Mouse (Mus musculus): ENCODE data around the gene Utf1. TPM values are rescaled to one million over a fixed set of nuclear protein-coding genes. Genes with fewer than 3 reads are reported as not detected.

Utf1 gene
- not detected in 2 replicates for polyA plus RNA-seq (2012; rRNA removed)

DNA sequence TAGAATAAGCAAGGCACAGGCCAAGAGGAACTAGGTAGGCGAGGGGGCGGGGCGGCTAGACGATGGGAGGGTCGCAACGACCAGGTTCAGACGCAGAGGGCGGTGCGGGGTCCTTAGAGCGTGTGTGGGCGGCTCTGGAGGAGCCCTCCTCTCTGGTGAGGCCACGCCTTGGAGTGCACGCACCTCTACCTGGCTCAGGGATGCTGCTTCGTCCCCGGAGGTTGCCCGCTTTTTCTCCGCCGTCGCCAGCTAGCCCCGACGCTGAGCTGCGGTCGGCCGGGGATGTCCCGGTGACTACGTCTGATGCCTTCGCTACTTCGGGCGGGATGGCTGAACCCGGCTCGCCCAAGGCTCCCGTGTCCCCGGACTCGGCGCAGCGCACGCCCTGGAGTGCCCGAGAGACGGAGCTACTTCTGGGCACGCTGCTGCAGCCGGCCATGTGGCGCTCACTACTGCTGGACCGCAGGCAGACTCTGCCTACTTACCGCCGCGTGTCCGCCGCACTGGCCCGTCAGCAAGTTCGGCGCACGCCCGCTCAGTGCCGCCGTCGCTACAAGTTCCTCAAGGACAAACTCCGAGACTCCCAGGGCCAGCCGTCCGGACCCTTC is at the start of gene Utf1:
Utf1 (plus strand) TSS at position 116 of the 608 bp plus-strand sequence.
- peak; percentile 48 for DNase-seq (ENCODE audit: low read depth)
- TF ChIP-seq POLR2A (IDR thresholded peaks at IDR 0.05; ENCODE audit: borderline replicate concordance, extremely low read depth, insufficient read depth, insufficient read length, poor library complexity, severe bottlenecking) = no peak
- TF ChIP-seq CTCF (IDR thresholded peaks at IDR 0.05; ENCODE audit: borderline replicate concordance, extremely low read depth, insufficient read depth, insufficient read length) = no peak

DNA sequence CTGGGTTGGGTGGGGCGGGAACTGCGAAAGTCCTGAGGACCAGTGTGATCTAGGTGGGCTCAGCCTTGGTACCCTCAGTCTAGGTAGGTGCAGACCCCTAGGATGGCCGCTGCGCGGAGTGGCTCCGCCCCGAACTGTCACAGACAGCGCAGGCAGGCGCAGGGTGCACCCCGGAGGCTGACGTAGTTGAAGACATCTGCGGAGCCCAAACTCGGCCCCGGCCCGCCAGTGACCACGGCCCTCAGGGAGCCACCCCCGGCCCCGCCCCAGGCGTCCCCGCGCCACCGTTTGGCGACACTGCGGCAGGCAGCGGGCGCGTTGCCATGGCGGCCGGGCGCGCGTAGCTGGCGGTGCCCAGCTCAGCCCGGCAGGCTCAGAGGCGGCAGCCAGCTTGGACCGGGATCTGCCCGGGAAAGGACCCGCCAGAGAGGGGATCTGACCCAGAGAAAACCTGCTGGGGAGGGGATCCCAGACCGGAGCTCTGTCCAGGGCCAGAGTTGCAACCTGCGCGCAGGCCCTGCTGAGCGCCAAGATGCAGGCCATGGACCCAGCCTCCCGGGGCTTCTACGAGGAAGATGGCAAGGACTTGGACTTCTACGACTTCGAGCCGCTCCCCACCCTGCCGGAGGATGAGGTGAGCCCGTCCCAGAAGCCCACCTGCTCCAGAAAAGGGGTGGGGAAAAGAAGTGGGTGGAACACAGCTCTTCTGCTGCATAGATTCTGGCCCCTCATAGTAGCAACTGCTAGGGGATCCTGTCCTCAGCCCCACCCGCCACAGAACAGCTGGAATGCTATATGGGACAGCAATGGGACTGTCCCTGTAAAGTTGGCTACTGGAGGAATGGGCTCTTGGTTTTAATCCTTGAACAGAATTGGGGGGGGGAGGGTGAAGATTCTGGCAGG is 48.7 kb upstream of the Utf1 start, which contains the start of gene Kndc1:
Kndc1 (plus strand) TSS at position 42 of the 903 bp plus-strand sequence.
- peak; percentile 65 for DNase-seq (ENCODE audit: low read depth)
- TF ChIP-seq CTCF (IDR thresholded peaks at IDR 0.05; ENCODE audit: borderline replicate concordance, extremely low read depth, insufficient read depth, insufficient read length) (no peak), POLR2A (IDR thresholded peaks at IDR 0.05; ENCODE audit: borderline replicate concordance, extremely low read depth, insufficient read depth, insufficient read length, poor library complexity, severe bottlenecking) (no peak)

DNA sequence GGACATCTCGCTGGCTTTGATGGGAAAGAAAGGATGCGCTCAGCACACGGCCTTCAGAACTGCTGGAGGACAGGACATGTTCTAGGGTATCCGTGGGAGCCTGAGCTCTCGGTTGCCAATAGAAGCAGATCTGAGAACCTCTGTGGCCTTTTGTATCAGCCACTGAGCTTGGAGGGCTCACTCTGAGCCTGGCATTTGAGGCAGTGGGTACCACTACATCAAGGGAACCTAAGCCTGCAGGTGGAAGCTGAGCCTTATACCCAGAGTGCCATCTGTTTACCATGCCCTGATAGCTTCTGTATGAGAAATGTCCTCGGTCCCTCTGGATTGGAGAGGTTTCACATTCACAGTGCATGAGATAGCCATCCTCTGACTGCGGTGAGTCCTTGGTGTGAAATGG is 47.3 kb upstream of the Utf1 start:
- no peak for DNase-seq (ENCODE audit: low read depth)

DNA sequence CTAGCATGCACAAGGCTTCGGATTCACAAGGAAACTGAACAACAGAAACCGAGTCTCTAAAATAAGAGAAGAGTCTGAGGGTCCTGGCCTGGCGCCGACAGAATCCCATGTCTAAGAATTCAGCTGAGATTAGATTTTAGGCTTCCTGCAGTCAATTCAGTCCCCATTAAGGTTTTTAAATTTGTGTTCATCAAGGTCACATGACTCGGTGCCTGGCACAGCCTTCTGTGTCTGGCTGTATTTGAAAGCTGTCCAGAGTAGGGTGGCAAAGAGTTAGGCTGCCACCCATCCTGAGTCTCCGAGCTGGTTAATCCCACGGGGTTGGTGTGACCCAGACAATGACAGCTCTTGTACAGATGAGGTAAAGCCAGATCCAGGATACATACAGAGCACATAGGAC is 46.8 kb upstream of the Utf1 start:
- TF ChIP-seq CTCF (IDR thresholded peaks at IDR 0.05; ENCODE audit: borderline replicate concordance, extremely low read depth, insufficient read depth, insufficient read length) (no peak), POLR2A (IDR thresholded peaks at IDR 0.05; ENCODE audit: borderline replicate concordance, extremely low read depth, insufficient read depth, insufficient read length, poor library complexity, severe bottlenecking) (no peak)
- DNase-seq (ENCODE audit: low read depth) = no peak

More for the DNA sequence above, 47.3 kb upstream of the Utf1 start:
- TF ChIP-seq CTCF (IDR thresholded peaks at IDR 0.05; ENCODE audit: borderline replicate concordance, extremely low read depth, insufficient read depth, insufficient read length) (no peak), POLR2A (IDR thresholded peaks at IDR 0.05; ENCODE audit: borderline replicate concordance, extremely low read depth, insufficient read depth, insufficient read length, poor library complexity, severe bottlenecking) (no peak)

DNA sequence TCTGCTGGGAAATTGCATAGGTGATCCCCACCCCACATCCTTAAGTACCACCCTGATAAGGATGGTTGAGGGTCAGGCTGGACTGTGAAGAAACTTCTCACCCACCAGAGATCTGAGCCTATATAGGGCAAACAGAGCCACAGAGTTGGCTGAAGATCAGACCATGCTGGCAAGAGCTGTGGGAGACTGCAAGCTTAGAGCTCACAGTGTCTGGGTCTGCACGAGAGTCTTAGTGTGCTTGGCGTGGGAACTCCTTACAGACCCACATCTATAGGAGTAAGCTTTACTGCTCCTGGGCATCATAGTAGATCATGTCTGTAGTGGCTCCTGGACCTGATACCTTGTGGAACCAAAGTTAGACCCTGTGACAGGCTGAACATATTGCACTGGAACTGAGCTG is 45.0 kb upstream of the Utf1 start:
- DNase-seq (ENCODE audit: low read depth) = no peak
- TF ChIP-seq CTCF (IDR thresholded peaks at IDR 0.05; ENCODE audit: borderline replicate concordance, extremely low read depth, insufficient read depth, insufficient read length) = no peak
- no peak for TF ChIP-seq POLR2A (IDR thresholded peaks at IDR 0.05; ENCODE audit: borderline replicate concordance, extremely low read depth, insufficient read depth, insufficient read length, poor library complexity, severe bottlenecking)

DNA sequence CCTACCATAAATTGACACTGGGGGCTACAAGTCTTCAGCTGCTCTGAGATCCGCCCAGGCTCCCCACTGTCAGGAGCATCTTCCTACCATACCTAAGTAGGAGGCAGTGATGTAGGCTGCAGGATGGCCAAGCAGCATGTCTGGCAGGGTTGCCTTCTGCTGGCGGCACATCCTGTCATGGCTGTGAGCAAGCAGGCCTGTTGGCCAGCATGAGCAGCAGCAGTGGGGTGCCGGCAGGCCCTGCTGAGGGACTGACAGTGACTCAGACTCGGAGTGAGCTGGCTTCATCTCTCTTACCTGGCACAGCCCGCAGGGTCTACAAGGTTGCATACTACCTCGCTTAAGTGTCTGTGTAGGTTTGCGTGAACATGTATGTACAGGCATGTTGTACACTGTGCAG is 44.1 kb upstream of the Utf1 start:
- no peak for TF ChIP-seq CTCF (IDR thresholded peaks at IDR 0.05; ENCODE audit: borderline replicate concordance, extremely low read depth, insufficient read depth, insufficient read length)
- no peak for TF ChIP-seq POLR2A (IDR thresholded peaks at IDR 0.05; ENCODE audit: borderline replicate concordance, extremely low read depth, insufficient read depth, insufficient read length, poor library complexity, severe bottlenecking)
- no peak for DNase-seq (ENCODE audit: low read depth)

DNA sequence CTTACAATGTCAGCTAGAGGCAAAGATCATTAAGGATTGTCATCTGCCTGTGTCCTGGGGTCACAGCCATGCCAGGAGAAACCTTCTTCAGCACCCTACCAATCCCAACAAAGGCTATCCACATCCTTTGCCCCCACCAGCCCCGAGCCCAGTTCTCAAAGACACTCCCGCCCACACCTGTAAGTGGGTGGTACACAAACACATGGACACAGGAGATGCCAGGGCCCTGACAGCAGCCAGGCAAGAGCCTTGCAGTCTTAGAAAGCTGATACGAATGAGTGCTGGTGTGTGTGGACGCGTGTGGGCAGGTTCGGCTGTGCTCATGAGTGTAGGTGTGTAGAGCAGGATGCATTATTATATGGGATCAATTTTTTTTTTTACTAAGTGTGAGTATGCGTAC is 43.1 kb upstream of the Utf1 start:
- no peak for DNase-seq (ENCODE audit: low read depth)
- TF ChIP-seq CTCF (IDR thresholded peaks at IDR 0.05; ENCODE audit: borderline replicate concordance, extremely low read depth, insufficient read depth, insufficient read length) = no peak
- TF ChIP-seq POLR2A (IDR thresholded peaks at IDR 0.05; ENCODE audit: borderline replicate concordance, extremely low read depth, insufficient read depth, insufficient read length, poor library complexity, severe bottlenecking) = no peak

DNA sequence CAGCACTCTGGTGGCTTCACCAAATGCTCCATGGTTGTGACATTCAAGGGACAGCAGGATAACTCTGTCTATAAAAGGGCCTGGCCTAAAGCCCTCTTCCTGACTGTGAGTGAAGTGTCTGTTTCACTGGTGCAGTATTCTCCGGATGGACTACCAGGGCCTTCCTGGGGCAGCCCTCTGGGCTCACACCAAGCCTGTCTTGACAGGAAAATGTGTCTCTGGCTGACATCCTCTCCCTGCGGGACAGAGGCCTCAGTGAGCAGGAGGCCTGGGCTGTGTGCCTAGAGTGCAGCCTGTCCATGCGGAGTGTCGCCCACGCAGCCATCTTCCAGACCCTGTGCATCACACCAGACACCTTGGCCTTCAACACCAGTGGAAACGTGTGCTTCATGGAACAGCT is 42.7 kb upstream of the Utf1 start:
- no peak for DNase-seq (ENCODE audit: low read depth)
- no peak for TF ChIP-seq CTCF (IDR thresholded peaks at IDR 0.05; ENCODE audit: borderline replicate concordance, extremely low read depth, insufficient read depth, insufficient read length)

DNA sequence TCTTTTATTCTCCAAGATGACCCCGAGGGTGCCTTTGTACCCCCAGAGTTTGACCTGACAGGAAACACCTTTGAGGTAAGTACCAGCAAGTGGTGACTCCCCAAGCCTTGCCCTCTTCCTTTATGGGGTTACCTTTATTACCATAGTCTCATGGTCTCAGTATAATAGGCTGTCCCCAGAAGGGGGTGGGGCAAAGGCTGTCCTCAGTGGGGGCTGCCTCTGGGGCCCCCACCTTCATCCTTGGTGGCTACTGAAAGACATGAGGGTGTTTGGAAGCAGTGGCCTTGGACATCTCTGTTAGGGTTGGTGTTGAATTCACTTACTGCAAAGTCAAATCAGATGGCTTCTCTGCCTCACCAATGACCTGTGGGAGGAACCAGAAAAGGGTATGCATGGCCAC is 41.6 kb upstream of the Utf1 start:
- no peak for DNase-seq (ENCODE audit: low read depth)
- TF ChIP-seq CTCF (IDR thresholded peaks at IDR 0.05; ENCODE audit: borderline replicate concordance, extremely low read depth, insufficient read depth, insufficient read length) (no peak), POLR2A (IDR thresholded peaks at IDR 0.05; ENCODE audit: borderline replicate concordance, extremely low read depth, insufficient read depth, insufficient read length, poor library complexity, severe bottlenecking) (no peak)

DNA sequence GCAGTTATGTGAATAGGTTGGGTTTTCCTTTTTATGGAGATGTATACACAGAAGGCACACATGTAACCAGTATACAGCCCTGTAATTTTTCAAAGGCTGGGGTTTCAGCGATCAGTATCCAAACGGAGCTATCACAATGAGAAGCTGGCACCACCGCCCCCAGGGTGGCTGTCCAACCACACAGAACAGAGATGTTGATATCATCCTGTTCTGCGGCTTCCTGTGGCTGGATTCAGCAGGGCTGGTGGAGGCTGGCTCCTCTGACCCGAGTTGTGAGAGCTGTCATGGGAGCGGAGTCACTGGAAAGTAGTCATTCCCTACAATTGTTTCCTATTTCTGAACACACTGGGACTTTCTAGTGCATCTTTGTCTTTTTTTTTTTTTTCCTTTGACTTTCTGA is 38.3 kb upstream of the Utf1 start:
- DNase-seq (ENCODE audit: low read depth) = no peak
- TF ChIP-seq CTCF (IDR thresholded peaks at IDR 0.05; ENCODE audit: borderline replicate concordance, extremely low read depth, insufficient read depth, insufficient read length) = no peak
- no peak for TF ChIP-seq POLR2A (IDR thresholded peaks at IDR 0.05; ENCODE audit: borderline replicate concordance, extremely low read depth, insufficient read depth, insufficient read length, poor library complexity, severe bottlenecking)

DNA sequence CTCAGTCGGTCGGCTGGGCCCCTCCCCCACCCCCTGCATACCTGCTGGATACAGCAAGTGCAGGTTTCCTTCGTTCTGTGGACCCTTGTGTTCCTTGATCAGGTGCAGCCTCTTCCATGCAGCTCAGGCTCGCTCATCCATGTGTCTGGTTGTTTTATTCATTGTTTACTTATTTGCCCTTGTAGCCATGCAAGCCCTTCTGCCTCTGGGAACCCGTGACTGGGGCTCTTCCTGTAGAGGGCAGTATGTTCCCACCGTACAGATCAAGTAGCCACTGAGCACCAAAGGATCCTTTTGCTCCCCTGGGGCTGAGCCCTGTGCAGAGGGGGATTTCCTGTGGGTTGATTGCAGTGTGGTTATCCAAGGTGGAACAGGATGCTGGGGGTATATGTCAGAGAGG is 37.9 kb upstream of the Utf1 start:
- TF ChIP-seq CTCF (IDR thresholded peaks at IDR 0.05; ENCODE audit: borderline replicate concordance, extremely low read depth, insufficient read depth, insufficient read length) (peak; percentile 58; the same call in 1 of the 2 replicates), POLR2A (IDR thresholded peaks at IDR 0.05; ENCODE audit: borderline replicate concordance, extremely low read depth, insufficient read depth, insufficient read length, poor library complexity, severe bottlenecking) (no peak)
- DNase-seq (ENCODE audit: low read depth) = peak; percentile 72

DNA sequence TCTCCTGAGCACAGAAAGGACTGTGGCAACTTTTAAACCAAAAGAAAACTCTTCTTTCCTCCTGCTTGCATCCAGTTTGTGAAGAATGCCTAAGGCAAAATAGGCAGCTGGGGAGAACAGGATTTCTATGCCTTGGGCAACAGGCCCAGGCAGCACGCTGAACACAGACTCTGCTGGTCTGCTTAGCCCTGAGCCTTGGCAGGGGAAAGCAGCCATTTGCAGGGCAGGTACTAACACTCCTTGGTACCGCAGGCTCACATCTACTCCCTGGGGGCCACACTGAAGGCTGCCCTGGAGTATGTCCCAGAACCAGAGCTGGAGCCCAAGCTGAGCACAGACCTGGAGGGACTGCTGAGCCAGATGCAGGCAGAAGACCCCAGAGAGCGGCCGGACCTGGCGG is 35.4 kb upstream of the Utf1 start:
- no peak for TF ChIP-seq CTCF (IDR thresholded peaks at IDR 0.05; ENCODE audit: borderline replicate concordance, extremely low read depth, insufficient read depth, insufficient read length)
- TF ChIP-seq POLR2A (IDR thresholded peaks at IDR 0.05; ENCODE audit: borderline replicate concordance, extremely low read depth, insufficient read depth, insufficient read length, poor library complexity, severe bottlenecking) = no peak
- peak; percentile 84 for DNase-seq (ENCODE audit: low read depth)
